Mouse (Mus musculus): ENCODE data around the gene Rad51b. TPM values are rescaled to one million over a fixed set of nuclear protein-coding genes. Genes with fewer than 3 reads are reported as not detected.

The Rad51b gene
- total and polyA plus RNA-seq, 3 experiments, result 1.6 to 45.5 (median 22.0) TPM

GRCm38 (mm10) chr12:79455848-79456164, 158.7 kb downstream of the Rad51b start:
- ATAC-seq (ENCODE audit: extremely low read depth, insufficient number of reproducible peaks, low FRiP score, poor library complexity, severe bottlenecking) (no peak), DNase-seq (ENCODE audit: low spot score) (no peak)
- no peaks in the 10 kb centered on the region for H3K27me3 ChIP-seq (ENCODE audit: insufficient read depth, low read length)
- H3K4me3 ChIP-seq (ENCODE audit: low read depth, low read length), result no peak overlapping the region
- peaks cover 2% of the 10 kb centered on the region for H3K36me3 ChIP-seq (replicated peaks)
- no peak for TF ChIP-seq TAL1 (conservative IDR thresholded peaks at IDR 0.05; ENCODE audit: low read depth, low read length)
- no peak for TF ChIP-seq GATA2 (IDR thresholded peaks at IDR 0.05; ENCODE audit: borderline replicate concordance, low read depth, low read length)
- TF ChIP-seq GATA1 (IDR thresholded peaks at IDR 0.05; ENCODE audit: borderline replicate concordance, low read length), result no peak
- TF ChIP-seq CTCF (IDR thresholded peaks at IDR 0.05; ENCODE audit: low read depth, low read length), result no peak
- TF ChIP-seq POLR2AphosphoS5 (IDR thresholded peaks at IDR 0.05; ENCODE audit: insufficient replicate concordance, low read depth, low read length), result no peak
- no peaks in the 10 kb centered on the region for H3K9me3 ChIP-seq (replicated peaks)
- H3K4me1 ChIP-seq (ENCODE audit: insufficient read depth, low read depth, low read length), result no peaks in the 10 kb centered on the region

- peaks cover 2% of the 10 kb centered on the region for H3K36me3 ChIP-seq (replicated peaks)
- no peaks in the 10 kb centered on the region for H3K27me3 ChIP-seq (ENCODE audit: insufficient read depth, low read length)
- DNase-seq (ENCODE audit: low spot score) (no peak), ATAC-seq (ENCODE audit: extremely low read depth, insufficient number of reproducible peaks, low FRiP score, poor library complexity, severe bottlenecking) (no peak)
- H3K9me3 ChIP-seq (replicated peaks), result no peaks in the 10 kb centered on the region
- H3K4me3 ChIP-seq (ENCODE audit: low read depth, low read length), result no peak overlapping the region
- no peak for TF ChIP-seq GATA2 (IDR thresholded peaks at IDR 0.05; ENCODE audit: borderline replicate concordance, low read depth, low read length)
- no peak for TF ChIP-seq CTCF (IDR thresholded peaks at IDR 0.05; ENCODE audit: low read depth, low read length)
- TF ChIP-seq GATA1 (IDR thresholded peaks at IDR 0.05; ENCODE audit: borderline replicate concordance, low read length), result no peak
- TF ChIP-seq POLR2AphosphoS5 (IDR thresholded peaks at IDR 0.05; ENCODE audit: insufficient replicate concordance, low read depth, low read length), result no peak
- TF ChIP-seq TAL1 (conservative IDR thresholded peaks at IDR 0.05; ENCODE audit: low read depth, low read length), result no peak
- H3K4me1 ChIP-seq (ENCODE audit: insufficient read depth, low read depth, low read length), result no peaks in the 10 kb centered on the region
These were observed 159.2 kb downstream of the Rad51b start for GRCm38 (mm10) chr12:79456251-79456650.

GRCm38 (mm10) chr12:79463371-79463770, 166.3 kb downstream of the Rad51b start:
- H3K27me3 ChIP-seq (ENCODE audit: insufficient read depth, low read length), result no peaks in the 10 kb centered on the region
- H3K4me3 ChIP-seq (ENCODE audit: low read depth, low read length), result no peak overlapping the region
- TF ChIP-seq GATA1 (IDR thresholded peaks at IDR 0.05; ENCODE audit: borderline replicate concordance, low read length), result no peak
- no peak for TF ChIP-seq CTCF (IDR thresholded peaks at IDR 0.05; ENCODE audit: low read depth, low read length)
- TF ChIP-seq TAL1 (conservative IDR thresholded peaks at IDR 0.05; ENCODE audit: low read depth, low read length), result no peak
- no peak for TF ChIP-seq POLR2AphosphoS5 (IDR thresholded peaks at IDR 0.05; ENCODE audit: insufficient replicate concordance, low read depth, low read length)
- TF ChIP-seq GATA2 (IDR thresholded peaks at IDR 0.05; ENCODE audit: borderline replicate concordance, low read depth, low read length), result no peak
- H3K36me3 ChIP-seq (replicated peaks), result no peaks in the 10 kb centered on the region
- H3K9me3 ChIP-seq (replicated peaks), result no peaks in the 10 kb centered on the region
- no peak for ATAC-seq (ENCODE audit: extremely low read depth, insufficient number of reproducible peaks, low FRiP score, poor library complexity, severe bottlenecking)
- H3K4me1 ChIP-seq (ENCODE audit: insufficient read depth, low read depth, low read length), result no peaks in the 10 kb centered on the region
- DNase-seq (ENCODE audit: low spot score), result no peak

GRCm38 (mm10) chr12:79470113-79470512, 173.0 kb downstream of the Rad51b start:
- no peaks in the 10 kb centered on the region for H3K36me3 ChIP-seq (replicated peaks)
- no peak overlapping the region for H3K4me3 ChIP-seq (ENCODE audit: low read depth, low read length)
- H3K4me1 ChIP-seq (ENCODE audit: insufficient read depth, low read depth, low read length), result no peaks in the 10 kb centered on the region
- no peaks in the 10 kb centered on the region for H3K9me3 ChIP-seq (replicated peaks)
- H3K27me3 ChIP-seq (ENCODE audit: insufficient read depth, low read length), result no peaks in the 10 kb centered on the region
- TF ChIP-seq CTCF (IDR thresholded peaks at IDR 0.05; ENCODE audit: low read depth, low read length) (no peak), GATA1 (IDR thresholded peaks at IDR 0.05; ENCODE audit: borderline replicate concordance, low read length) (no peak), POLR2AphosphoS5 (IDR thresholded peaks at IDR 0.05; ENCODE audit: insufficient replicate concordance, low read depth, low read length) (no peak), GATA2 (IDR thresholded peaks at IDR 0.05; ENCODE audit: borderline replicate concordance, low read depth, low read length) (no peak), TAL1 (conservative IDR thresholded peaks at IDR 0.05; ENCODE audit: low read depth, low read length) (no peak)
- DNase-seq (ENCODE audit: low spot score) (no peak), ATAC-seq (ENCODE audit: extremely low read depth, insufficient number of reproducible peaks, low FRiP score, poor library complexity, severe bottlenecking) (no peak)

GRCm38 (mm10) chr12:79471868-79472267, 174.8 kb downstream of the Rad51b start:
- H3K27me3 ChIP-seq (ENCODE audit: insufficient read depth, low read length), result no peaks in the 10 kb centered on the region
- no peaks in the 10 kb centered on the region for H3K36me3 ChIP-seq (replicated peaks)
- no peaks in the 10 kb centered on the region for H3K4me1 ChIP-seq (ENCODE audit: insufficient read depth, low read depth, low read length)
- H3K4me3 ChIP-seq (ENCODE audit: low read depth, low read length), result no peak overlapping the region
- TF ChIP-seq TAL1 (conservative IDR thresholded peaks at IDR 0.05; ENCODE audit: low read depth, low read length) (no peak), GATA2 (IDR thresholded peaks at IDR 0.05; ENCODE audit: borderline replicate concordance, low read depth, low read length) (no peak), GATA1 (IDR thresholded peaks at IDR 0.05; ENCODE audit: borderline replicate concordance, low read length) (no peak), POLR2AphosphoS5 (IDR thresholded peaks at IDR 0.05; ENCODE audit: insufficient replicate concordance, low read depth, low read length) (no peak), CTCF (IDR thresholded peaks at IDR 0.05; ENCODE audit: low read depth, low read length) (no peak)
- ATAC-seq (ENCODE audit: extremely low read depth, insufficient number of reproducible peaks, low FRiP score, poor library complexity, severe bottlenecking), result no peak
- DNase-seq (ENCODE audit: low spot score), result no peak
- H3K9me3 ChIP-seq (replicated peaks), result no peaks in the 10 kb centered on the region

- TF ChIP-seq POLR2AphosphoS5 (IDR thresholded peaks at IDR 0.05; ENCODE audit: insufficient replicate concordance, low read depth, low read length) (no peak), GATA1 (IDR thresholded peaks at IDR 0.05; ENCODE audit: borderline replicate concordance, low read length) (no peak), TAL1 (conservative IDR thresholded peaks at IDR 0.05; ENCODE audit: low read depth, low read length) (no peak), GATA2 (IDR thresholded peaks at IDR 0.05; ENCODE audit: borderline replicate concordance, low read depth, low read length) (no peak), CTCF (IDR thresholded peaks at IDR 0.05; ENCODE audit: low read depth, low read length) (no peak)
- Histone ChIP-seq H3K9me3 (replicated peaks) (no peaks in the 10 kb centered on the region; the same call in 1 of the 2 replicates), H3K4me1 (ENCODE audit: insufficient read depth, low read depth, low read length) (no peaks in the 10 kb centered on the region), H3K4me3 (ENCODE audit: low read depth, low read length) (no peak overlapping the region), H3K27me3 (ENCODE audit: insufficient read depth, low read length) (no peaks in the 10 kb centered on the region), H3K36me3 (replicated peaks) (no peaks in the 10 kb centered on the region)
- ATAC-seq (ENCODE audit: extremely low read depth, insufficient number of reproducible peaks, low FRiP score, poor library complexity, severe bottlenecking) (no peak), DNase-seq (ENCODE audit: low spot score) (no peak)
These were observed 179.4 kb downstream of the Rad51b start for GRCm38 (mm10) chr12:79476413-79477046.
